In genomic region chr9:25075977-25076376, GRCm38 (mm10) we compare ENCODE assay signal across 12 mouse cellular contexts. TPM values are rescaled to one million over a fixed set of nuclear protein-coding genes. Genes with fewer than 3 reads are reported as not detected.
DNase-seq lines count a peak whose midpoint lies in the region; ATAC-seq and TF ChIP-seq lines count a peak whose summit lies in the region.
"Had no signal": no experiment of that assay in that cellular context is flagged by ENCODE, and none has a peak within 500 bp of the region (broad histone marks: within the 10 kb centered on the region; RNA-seq: fewer than 3 reads in every experiment).

No protein-coding gene starts in this region.

- ATAC-seq in heart, embryonic 11.5 days (replicated peaks; ENCODE audit: insufficient number of reproducible peaks, low FRiP score, low TSS enrichment) = peak; percentile 47; the same call in 1 of the 2 replicates
- peak; percentile 87 for ATAC-seq in lung, postnatal 0 days
- no peak for ATAC-seq in hindbrain, embryonic 14.5 days (ENCODE audit: low FRiP score)
- ATAC-seq: Patski had no signal

- H3K27ac ChIP-seq in heart, embryonic 11.5 days (ENCODE audit: low read depth, low read length) = peak overlapping the region; percentile 68
- 0 out of 2 replicates have a peak overlapping the region, but pooled peaks have one; percentile 26 for H3K27ac ChIP-seq in lung, postnatal 0 days (ENCODE audit: low read length)
- H3K27ac ChIP-seq in hindbrain, embryonic 14.5 days = no peak overlapping the region
- H3K27ac ChIP-seq: embryonic facial prominence, embryonic 12.5 days; limb, embryonic 15.5 days had no signal

- H3K4me3 ChIP-seq in heart, embryonic 11.5 days (ENCODE audit: low read depth, low read length) = no peak overlapping the region
- no peak overlapping the region for H3K4me3 ChIP-seq in lung, postnatal 0 days (ENCODE audit: low read depth, low read length)
- H3K4me3 ChIP-seq in hindbrain, embryonic 14.5 days (replicated peaks; ENCODE audit: low read length) = no peak overlapping the region
- H3K4me3 ChIP-seq: embryonic facial prominence, embryonic 12.5 days; limb, embryonic 15.5 days had no signal

- peak; percentile 8 for DNase-seq in urinary bladder, postnatal 14 days (ENCODE audit: low spot score)
- DNase-seq in urinary bladder, postnatal 36 days (ENCODE audit: low spot score in 2 of 2) = no peak
- DNase-seq in lung, postnatal 0 days (ENCODE audit: low spot score) = peak; percentile 59
- no peak for DNase-seq in cerebellum, postnatal 25 days
- DNase-seq in hindbrain, embryonic 14.5 days (ENCODE audit: low spot score) = no peak
- DNase-seq in kidney, adult 9 months = no peak
- DNase-seq: gastrocnemius, postnatal 36 days; kidney, postnatal 25 days had no signal

- 24% methylated on average over 3 of the region's 3 CpGs for WGBS in heart, embryonic 11.5 days (ENCODE audit: insufficient replicate concordance)
- 18% methylated on average over 3 of the region's 3 CpGs for WGBS in lung, postnatal 0 days
- 71% methylated on average over 3 of the region's 3 CpGs for WGBS in hindbrain, embryonic 14.5 days

- H3K27me3 ChIP-seq in heart, embryonic 11.5 days (ENCODE audit: control insufficient read depth, insufficient read depth, low read length) = no peaks in the 10 kb centered on the region
- no peaks in the 10 kb centered on the region for H3K27me3 ChIP-seq in lung, postnatal 0 days (replicated peaks; ENCODE audit: insufficient read depth, low read length)
- no peaks in the 10 kb centered on the region for H3K27me3 ChIP-seq in hindbrain, embryonic 14.5 days (ENCODE audit: control insufficient read depth, insufficient read depth, low read length)
- H3K27me3 ChIP-seq: embryonic facial prominence, embryonic 12.5 days; limb, embryonic 15.5 days; Patski had no signal

- H3K4me1 ChIP-seq in heart, embryonic 11.5 days (ENCODE audit: control insufficient read depth, insufficient read depth, low read length) = peaks cover 19% of the 10 kb centered on the region
- H3K4me1 ChIP-seq in lung, postnatal 0 days (ENCODE audit: insufficient read depth, low read depth, low read length) = no peaks in the 10 kb centered on the region
- H3K4me1 ChIP-seq in hindbrain, embryonic 14.5 days (replicated peaks; ENCODE audit: control insufficient read depth, insufficient read depth, low read length) = no peaks in the 10 kb centered on the region
- H3K4me1 ChIP-seq: embryonic facial prominence, embryonic 12.5 days; limb, embryonic 15.5 days had no signal

- TF ChIP-seq EP300 in lung, postnatal 0 days (IDR thresholded peaks at IDR 0.05) = peak; percentile 57; the same call in 1 of the 2 replicates

- H3K4me2 ChIP-seq in heart, embryonic 11.5 days = no peak overlapping the region
- H3K4me2 ChIP-seq in lung, postnatal 0 days (replicated peaks; ENCODE audit: low read depth, low read length) = no peak overlapping the region
- H3K4me2 ChIP-seq in hindbrain, embryonic 14.5 days (replicated peaks) = no peak overlapping the region
- H3K4me2 ChIP-seq: embryonic facial prominence, embryonic 12.5 days; limb, embryonic 15.5 days had no signal

- no peak for TF ChIP-seq CTCF in lung, postnatal 0 days (IDR thresholded peaks at IDR 0.05)

- H3K36me3 ChIP-seq in heart, embryonic 11.5 days (ENCODE audit: control insufficient read depth, insufficient read depth, low read length) = no peaks in the 10 kb centered on the region
- no peaks in the 10 kb centered on the region for H3K36me3 ChIP-seq in lung, postnatal 0 days (ENCODE audit: insufficient read depth, low read length)
- H3K36me3 ChIP-seq in hindbrain, embryonic 14.5 days (replicated peaks; ENCODE audit: control insufficient read depth, insufficient read depth) = no peaks in the 10 kb centered on the region
- H3K36me3 ChIP-seq: embryonic facial prominence, embryonic 12.5 days; limb, embryonic 15.5 days had no signal

- no peak overlapping the region for H3K9ac ChIP-seq in heart, embryonic 11.5 days (ENCODE audit: low read depth, low read length)
- H3K9ac ChIP-seq in lung, postnatal 0 days (replicated peaks; ENCODE audit: low read depth) = no peak overlapping the region
- no peak overlapping the region for H3K9ac ChIP-seq in hindbrain, embryonic 14.5 days
- H3K9ac ChIP-seq: embryonic facial prominence, embryonic 12.5 days; limb, embryonic 15.5 days had no signal

- H3K9me3 ChIP-seq in heart, embryonic 11.5 days (replicated peaks; ENCODE audit: control insufficient read depth, low read length) = no peaks in the 10 kb centered on the region
- no peaks in the 10 kb centered on the region for H3K9me3 ChIP-seq in lung, postnatal 0 days (ENCODE audit: low read length)
- H3K9me3 ChIP-seq in hindbrain, embryonic 14.5 days (ENCODE audit: control insufficient read depth, low read length) = no peaks in the 10 kb centered on the region
- H3K9me3 ChIP-seq: embryonic facial prominence, embryonic 12.5 days; limb, embryonic 15.5 days had no signal

RNA-seq across cellular contexts. Expression of gene Gm10181, which starts 13.2 kb away (rescaled TPM):
- polyA plus RNA-seq in heart, embryonic 11.5 days (2014; fragmentation: Nextera tagmentation; extraction: Ambion mirVana) = not detected in 2 replicates
- not detected in 2 replicates for polyA plus RNA-seq in lung, postnatal 0 days (2015; fragmentation: Nextera tagmentation; extraction: Ambion mirVana)
- not detected in 2 replicates for polyA plus RNA-seq in hindbrain, embryonic 14.5 days (2014; fragmentation: Nextera tagmentation; extraction: Ambion mirVana)
- polyA plus RNA-seq: embryonic facial prominence, embryonic 12.5 days; limb, embryonic 15.5 days; Patski had no signal

Comparison
In these comparisons a context has a peak if more than half of its experiments do, and no peak if none do; other contexts are left out.
1. DNase-seq: peak in urinary bladder, postnatal 14 days (single experiment) and lung, postnatal 0 days (single experiment); none in urinary bladder, postnatal 36 days (0 of 2), cerebellum, postnatal 25 days (0 of 2), hindbrain, embryonic 14.5 days (single experiment) and kidney, adult 9 months (single experiment).